Comparison of ENCODE assay signal across 24 mouse cellular contexts in the genomic region with DNA sequence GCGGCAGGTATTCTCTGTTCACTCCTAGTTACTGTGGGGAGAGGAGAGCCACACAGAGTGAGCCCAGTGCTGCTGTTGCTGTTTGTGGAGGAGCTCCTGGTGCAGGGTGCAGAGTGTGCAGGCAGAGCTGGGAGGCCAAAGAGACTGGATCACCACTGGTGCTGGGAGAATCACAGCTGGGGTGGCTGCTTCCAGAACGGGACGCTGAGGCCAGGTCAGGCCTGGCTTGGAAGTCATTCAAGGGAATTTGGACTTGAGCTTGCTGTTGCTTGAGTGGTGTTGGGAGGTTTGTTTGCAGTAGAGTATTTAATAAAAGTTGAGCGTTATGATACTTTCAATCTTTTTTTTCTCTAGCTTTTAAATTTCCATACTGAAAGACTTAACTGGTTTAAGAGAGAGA. TPM values are rescaled to one million over a fixed set of nuclear protein-coding genes. Genes with fewer than 3 reads are reported as not detected.
DNase-seq lines count a peak whose midpoint lies in the region; ATAC-seq lines count a peak whose summit lies in the region.
"Had no signal": no experiment of that assay in that cellular context is flagged by ENCODE, and none has a peak within 500 bp of the region (broad histone marks: within the 10 kb centered on the region; RNA-seq: fewer than 3 reads in every experiment).

No protein-coding gene starts in this region.

- no peaks in the 10 kb centered on the region for H3K9me3 ChIP-seq in forebrain, embryonic 11.5 days (ENCODE audit: control insufficient read depth, low read length)
- no peaks in the 10 kb centered on the region for H3K9me3 ChIP-seq in forebrain, embryonic 15.5 days
- H3K9me3 ChIP-seq: embryonic facial prominence, embryonic 10.5 days; forebrain, embryonic 12.5 days; hindbrain, embryonic 12.5 days; limb, embryonic 10.5 days; liver, embryonic 12.5 days; midbrain, embryonic 13.5 days; neural tube, embryonic 12.5 days had no signal

- WGBS in forebrain, embryonic 11.5 days = 88% methylated on average over 4 of the region's 4 CpGs
- 93% methylated on average over 4 of the region's 4 CpGs for WGBS in forebrain, embryonic 15.5 days

- no peak overlapping the region for H3K9ac ChIP-seq in forebrain, embryonic 11.5 days (ENCODE audit: low read length)
- H3K9ac ChIP-seq in forebrain, embryonic 15.5 days (replicated peaks) = no peak overlapping the region
- H3K9ac ChIP-seq: forebrain, embryonic 12.5 days; hindbrain, embryonic 12.5 days; liver, embryonic 12.5 days; lung, embryonic 14.5 days; midbrain, embryonic 13.5 days; neural tube, embryonic 12.5 days had no signal

- peaks cover 6% of the 10 kb centered on the region; the same call in 1 of the 2 replicates for H3K36me3 ChIP-seq in forebrain, embryonic 11.5 days (ENCODE audit: control insufficient read depth, insufficient read depth, low read length)
- peaks cover 35% of the 10 kb centered on the region for H3K36me3 ChIP-seq in forebrain, embryonic 15.5 days

- no peak overlapping the region for H3K27ac ChIP-seq in forebrain, embryonic 11.5 days (ENCODE audit: low read depth, low read length)
- no peak overlapping the region for H3K27ac ChIP-seq in forebrain, embryonic 15.5 days (replicated peaks)
- H3K27ac ChIP-seq: embryonic facial prominence, embryonic 10.5 days; forebrain, embryonic 12.5 days; hindbrain, embryonic 12.5 days; limb, embryonic 10.5 days; liver, embryonic 12.5 days; midbrain, embryonic 13.5 days; neural tube, embryonic 12.5 days had no signal

- H3K4me3 ChIP-seq in forebrain, embryonic 11.5 days (ENCODE audit: low read depth, low read length) = no peak overlapping the region
- H3K4me3 ChIP-seq in forebrain, embryonic 15.5 days = no peak overlapping the region
- H3K4me3 ChIP-seq: embryonic facial prominence, embryonic 10.5 days; forebrain, embryonic 12.5 days; hindbrain, embryonic 12.5 days; limb, embryonic 10.5 days; liver, embryonic 12.5 days; midbrain, embryonic 13.5 days; neural tube, embryonic 12.5 days had no signal

- ATAC-seq in forebrain, embryonic 11.5 days (replicated peaks; ENCODE audit: low FRiP score) = no peak
- ATAC-seq in forebrain, embryonic 15.5 days (replicated peaks) = no peak
- ATAC-seq: CD4-positive, CD25-positive, alpha-beta regulatory T cell, adult 4 months; inflammation-experienced regulatory T-cells, adult 6 months; liver, embryonic 12.5 days; midbrain, embryonic 13.5 days; Patski had no signal

- H3K27me3 ChIP-seq in forebrain, embryonic 11.5 days (ENCODE audit: control insufficient read depth, insufficient read depth, low read length) = no peaks in the 10 kb centered on the region
- no peaks in the 10 kb centered on the region for H3K27me3 ChIP-seq in forebrain, embryonic 15.5 days
- H3K27me3 ChIP-seq: forebrain, embryonic 12.5 days; hindbrain, embryonic 12.5 days; midbrain, embryonic 13.5 days; neural tube, embryonic 12.5 days; Patski had no signal

- intact Hi-C loops in heart, postnatal 10 days (cut with DNase I) = no loop called here

- peak; percentile 37 for DNase-seq in forebrain, embryonic 11.5 days (ENCODE audit: low spot score)
- DNase-seq in heart, postnatal 10 days = peak; percentile 20 to 26
- no peak for DNase-seq in heart, adult 9 months (ENCODE audit: low spot score in 2 of 2)
- peak; percentile 16 for DNase-seq in ZHBTc4 (ENCODE audit: low read depth, low spot score)
- peak; percentile 48 to 73 for DNase-seq in kidney, postnatal 25 days
- no peak for DNase-seq in yolk sac, embryonic 10.5 days (ENCODE audit: low spot score)
- DNase-seq in layer of hippocampus, postnatal 14 days (ENCODE audit: low spot score in 2 of 2) = no peak
- DNase-seq: cerebellum, adult 2 months; layer of hippocampus, adult 9-11 months; lung, embryonic 14.5 days; right cerebral cortex, adult 18-20 months; spleen, adult 18-20 months; thymus, postnatal 36 days had no signal

- H3K4me2 ChIP-seq in forebrain, embryonic 11.5 days (ENCODE audit: low read depth, low read length, severe bottlenecking) = no peak overlapping the region
- no peak overlapping the region for H3K4me2 ChIP-seq in forebrain, embryonic 15.5 days (replicated peaks)
- H3K4me2 ChIP-seq: forebrain, embryonic 12.5 days; hindbrain, embryonic 12.5 days; liver, embryonic 12.5 days; lung, embryonic 14.5 days; midbrain, embryonic 13.5 days; neural tube, embryonic 12.5 days had no signal

- no peaks in the 10 kb centered on the region; the same call in 1 of the 2 replicates for H3K4me1 ChIP-seq in forebrain, embryonic 11.5 days (replicated peaks; ENCODE audit: control insufficient read depth, insufficient read depth, low read length)
- peaks cover 11% of the 10 kb centered on the region for H3K4me1 ChIP-seq in forebrain, embryonic 15.5 days

RNA-seq across cellular contexts. Expression of gene Tpmt, which starts 3.5 kb away (rescaled TPM):
- 31.7 and 34.2 TPM in 2 replicates for polyA plus RNA-seq in forebrain, embryonic 11.5 days (2014; fragmentation: Nextera tagmentation; extraction: Ambion mirVana)
- 23.2 and 23.6 TPM in 2 replicates for polyA plus RNA-seq in forebrain, embryonic 15.5 days (2015; fragmentation: Nextera tagmentation; extraction: Ambion mirVana)
- total RNA-seq in heart, postnatal 10 days (2021) = 10 to 100 TPM in 1 of 2 experiments, 1 to 10 TPM in 1; 8.1 to 10.0 TPM
- total RNA-seq in layer of hippocampus, postnatal 14 days (2021) = 10 to 100 TPM in 1 of 2 experiments, 1 to 10 TPM in 1; 8.4 to 12.4 TPM

RNA-seq across cellular contexts. Expression of gene Kdm1b, which starts 4.7 kb away (rescaled TPM):
- 20.4 and 21.1 TPM in 2 replicates for polyA plus RNA-seq in forebrain, embryonic 11.5 days (2014; fragmentation: Nextera tagmentation; extraction: Ambion mirVana)
- polyA plus RNA-seq in forebrain, embryonic 15.5 days (2015; fragmentation: Nextera tagmentation; extraction: Ambion mirVana) = 21.8 and 22.3 TPM in 2 replicates
- total RNA-seq in heart, postnatal 10 days (2021) = 1 to 10 TPM; 8.3 to 9.4 TPM
- 10 to 100 TPM in 1 of 2 experiments, 1 to 10 TPM in 1; 8.7 to 11.7 TPM for total RNA-seq in layer of hippocampus, postnatal 14 days (2021)

RNA-seq across cellular contexts. Expression of gene Nhlrc1, which starts 33.3 kb away (rescaled TPM):
- 5.3 and 6.9 TPM in 2 replicates for polyA plus RNA-seq in forebrain, embryonic 11.5 days (2014; fragmentation: Nextera tagmentation; extraction: Ambion mirVana)
- polyA plus RNA-seq in forebrain, embryonic 15.5 days (2015; fragmentation: Nextera tagmentation; extraction: Ambion mirVana) = 14.1 and 15.0 TPM in 2 replicates
- 1 to 10 TPM; 5.0 to 5.6 TPM for total RNA-seq in heart, postnatal 10 days (2021)
- 10 to 100 TPM; 15.8 to 16.7 TPM for total RNA-seq in layer of hippocampus, postnatal 14 days (2021)

RNA-seq across cellular contexts. Expression of gene Dek, which starts 58.0 kb away (rescaled TPM):
- 434 and 453 TPM in 2 replicates for polyA plus RNA-seq in forebrain, embryonic 11.5 days (2014; fragmentation: Nextera tagmentation; extraction: Ambion mirVana)
- polyA plus RNA-seq in forebrain, embryonic 15.5 days (2015; fragmentation: Nextera tagmentation; extraction: Ambion mirVana) = 181 and 205 TPM in 2 replicates
- total RNA-seq in heart, postnatal 10 days (2021) = 10 to 100 TPM; 57.4 to 59.4 TPM
- 10 to 100 TPM; 44.3 to 48.5 TPM for total RNA-seq in layer of hippocampus, postnatal 14 days (2021)

Comparison
In these comparisons a context has a peak if more than half of its experiments do, and no peak if none do; other contexts are left out.
1. DNase-seq: peak in forebrain, embryonic 11.5 days (single experiment), heart, postnatal 10 days (2 of 2), ZHBTc4 (single experiment) and kidney, postnatal 25 days (2 of 2); none in heart, adult 9 months (0 of 2), yolk sac, embryonic 10.5 days (single experiment) and layer of hippocampus, postnatal 14 days (0 of 2).